Mouse (Mus musculus): ENCODE measurements around the gene Borcs7. TPM values are rescaled to one million over a fixed set of nuclear protein-coding genes. Genes with fewer than 3 reads are reported as not detected.

Borcs7 gene
- polyA plus RNA-seq, 2 experiments from 2014 or later: 6.8 to 7.4 TPM

GRCm38 (mm10) chr19:46665474-46665873, 24.2 kb upstream of the Borcs7 start:
- no peak for ATAC-seq

- no peak for ATAC-seq
Observed at GRCm38 (mm10) chr19:46667300-46667699, 22.4 kb upstream of the Borcs7 start.

- no peak for ATAC-seq
Observed at GRCm38 (mm10) chr19:46668263-46668662, 21.4 kb upstream of the Borcs7 start.

GRCm38 (mm10) chr19:46669802-46670201, 19.9 kb upstream of the Borcs7 start:
- ATAC-seq: no peak

- ATAC-seq: no peak
Observed at GRCm38 (mm10) chr19:46670691-46671090, 19.0 kb upstream of the Borcs7 start.

- no peak for ATAC-seq
Observed at GRCm38 (mm10) chr19:46672766-46673418, 16.8 kb upstream of the Borcs7 start, which contains the start of gene Cyp17a1. TSS of gene Cyp17a1 (minus strand) at chr19:46673172.

GRCm38 (mm10) chr19:46675641-46676040, 14.1 kb upstream of the Borcs7 start:
- no peak for ATAC-seq

- ATAC-seq: no peak
Observed at GRCm38 (mm10) chr19:46679720-46680383, 9.9 kb upstream of the Borcs7 start.

GRCm38 (mm10) chr19:46690387-46690786, 681 bp downstream of the Borcs7 start:
- ATAC-seq: no peak

GRCm38 (mm10) chr19:46691078-46691477, 1.4 kb downstream of the Borcs7 start:
- no peak for ATAC-seq

- no peak for ATAC-seq
Observed at GRCm38 (mm10) chr19:46693146-46693545, 3.4 kb downstream of the Borcs7 start.

- no peak for ATAC-seq
Observed at GRCm38 (mm10) chr19:46696482-46696881, 6.8 kb downstream of the Borcs7 start.

GRCm38 (mm10) chr19:46696943-46697342, 7.2 kb downstream of the Borcs7 start:
- no peak for ATAC-seq

- ATAC-seq: no peak
Observed at GRCm38 (mm10) chr19:46697840-46698517, 8.3 kb downstream of the Borcs7 start.

- no peak for ATAC-seq
Observed at GRCm38 (mm10) chr19:46699011-46699481, 9.3 kb downstream of the Borcs7 start.

GRCm38 (mm10) chr19:46701156-46701555, 11.4 kb downstream of the Borcs7 start:
- ATAC-seq: no peak

GRCm38 (mm10) chr19:46705779-46706495, 16.2 kb downstream of the Borcs7 start:
- ATAC-seq: no peak

- no peak for ATAC-seq
Observed at GRCm38 (mm10) chr19:46706540-46707295, 17.0 kb downstream of the Borcs7 start.

GRCm38 (mm10) chr19:46707296-46708151, 17.8 kb downstream of the Borcs7 start, which contains the start of gene As3mt:
TSS of gene As3mt (plus strand) at chr19:46707458.
- peak; percentile 37 for ATAC-seq

- no peak for ATAC-seq
Observed at GRCm38 (mm10) chr19:46710614-46711013, 20.9 kb downstream of the Borcs7 start.

GRCm38 (mm10) chr19:46714234-46714633, 24.5 kb downstream of the Borcs7 start:
- ATAC-seq: no peak
